Mouse (Mus musculus) ES-Bruce4 (cell line): ENCODE data around the gene Sh3rf1.

Experiments used
- CTCF ChIP-seq: IDR thresholded peaks from one replicate; pipeline ENCODE4 v1.8.1; 2011; ENCODE audit warnings: low read depth, low read length
- POLR2A ChIP-seq: IDR thresholded peaks from one replicate; pipeline ENCODE4 v1.8.1; 2011; ENCODE audit warnings: low read length; ENCODE audit not compliant: insufficient read depth

GRCm38 (mm10) chr8:61390307-61391057 lies 166.8 kb downstream of the Sh3rf1 start:
- TF ChIP-seq POLR2A (no peak), CTCF (no peak)
